Mouse (Mus musculus): ENCODE measurements around the gene Olfm3.

- TF ChIP-seq POLR2A (IDR thresholded peaks at IDR 0.05; ENCODE audit: borderline replicate concordance, extremely low read depth, low read depth, low read length), result no peak
- TF ChIP-seq CTCF (IDR thresholded peaks at IDR 0.05; ENCODE audit: insufficient read depth, low read length), result no peak
Observed at GRCm38 (mm10) chr3:114995956-114996355, 92.1 kb downstream of the Olfm3 start.
